ENCODE assay signal across 8 mouse cellular contexts in the genomic region with DNA sequence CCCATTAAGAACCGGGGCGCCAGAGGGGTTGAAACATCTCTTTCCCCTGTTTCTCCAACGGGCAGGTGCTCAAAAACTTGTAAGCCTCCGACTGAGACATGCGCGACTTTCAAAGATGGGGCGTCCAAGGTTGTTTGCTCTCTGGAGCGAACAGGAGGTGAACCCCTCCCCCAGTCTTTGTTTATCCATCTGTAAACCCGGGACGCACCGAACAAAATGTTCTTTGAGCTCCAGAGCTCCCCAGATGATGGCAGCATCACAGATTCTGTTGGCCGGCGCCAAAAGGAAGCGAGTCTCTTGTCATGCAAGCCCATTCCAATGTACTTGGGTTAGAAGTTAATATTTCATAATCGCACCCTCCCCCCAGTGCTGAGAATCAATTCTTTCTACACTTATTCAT. TPM values are rescaled to one million over a fixed set of nuclear protein-coding genes. Genes with fewer than 3 reads are reported as not detected.
DNase-seq lines count a peak whose midpoint lies in the region; ATAC-seq lines count a peak whose summit lies in the region.

No protein-coding gene starts in this region.

- no peak overlapping the region for H3K27ac ChIP-seq in heart, embryonic 10.5 days
- H3K27ac ChIP-seq in forebrain, embryonic 16.5 days (ENCODE audit: low read length): no peak overlapping the region
- no peak overlapping the region for H3K27ac ChIP-seq in kidney, embryonic 15.5 days

- no peak for ATAC-seq in forebrain, embryonic 16.5 days
- ATAC-seq in kidney, embryonic 15.5 days (replicated peaks; ENCODE audit: low FRiP score): no peak

- intact Hi-C loops in heart, postnatal 25 days (cut with DNase I): no loop called here

- peak overlapping the region; percentile 75; the same call in 1 of the 2 replicates for H3K9ac ChIP-seq in forebrain, embryonic 16.5 days (replicated peaks; ENCODE audit: low read depth, low read length)
- H3K9ac ChIP-seq in kidney, embryonic 15.5 days: no peak overlapping the region

- H3K4me1 ChIP-seq in heart, embryonic 10.5 days: peaks cover 20% of the 10 kb centered on the region
- H3K4me1 ChIP-seq in forebrain, embryonic 16.5 days (replicated peaks; ENCODE audit: control insufficient read depth, insufficient read depth, low read length): peaks cover 24% of the 10 kb centered on the region
- peaks cover 30% of the 10 kb centered on the region for H3K4me1 ChIP-seq in kidney, embryonic 15.5 days

- no peak for DNase-seq in heart, embryonic 10.5 days (ENCODE audit: low spot score)
- DNase-seq in heart, postnatal 25 days (ENCODE audit: low spot score): no peak
- peak; percentile 61 for DNase-seq in lung, postnatal 10 days
- no peak for DNase-seq in yolk sac, embryonic 10.5 days (ENCODE audit: low spot score)
- no peak for DNase-seq in embryo, embryonic 10.5 days (ENCODE audit: low spot score)
- no peak for DNase-seq in thymus, postnatal 14 days

- 12% methylated on average over 15 of the region's 15 CpGs for WGBS in heart, embryonic 10.5 days
- 12% methylated on average over 15 of the region's 15 CpGs for WGBS in forebrain, embryonic 16.5 days
- WGBS in kidney, embryonic 15.5 days: 13% methylated on average over 15 of the region's 15 CpGs

- no peaks in the 10 kb centered on the region for H3K36me3 ChIP-seq in heart, embryonic 10.5 days
- H3K36me3 ChIP-seq in forebrain, embryonic 16.5 days (ENCODE audit: control insufficient read depth, insufficient read depth): no peaks in the 10 kb centered on the region
- H3K36me3 ChIP-seq in kidney, embryonic 15.5 days: no peaks in the 10 kb centered on the region

- peak overlapping the region; percentile 68 for H3K4me3 ChIP-seq in heart, embryonic 10.5 days
- H3K4me3 ChIP-seq in forebrain, embryonic 16.5 days (replicated peaks; ENCODE audit: low read length): peak overlapping the region; percentile 58
- H3K4me3 ChIP-seq in kidney, embryonic 15.5 days (replicated peaks): peak overlapping the region; percentile 62

- H3K9me3 ChIP-seq in heart, embryonic 10.5 days: no peaks in the 10 kb centered on the region
- H3K9me3 ChIP-seq in forebrain, embryonic 16.5 days (ENCODE audit: control insufficient read depth, low read length): no peaks in the 10 kb centered on the region
- H3K9me3 ChIP-seq in kidney, embryonic 15.5 days (replicated peaks): no peaks in the 10 kb centered on the region

- H3K27me3 ChIP-seq in heart, embryonic 10.5 days (ENCODE audit: insufficient read depth, poor library complexity, severe bottlenecking): peaks cover 92% of the 10 kb centered on the region
- peaks cover 18% of the 10 kb centered on the region for H3K27me3 ChIP-seq in forebrain, embryonic 16.5 days (replicated peaks; ENCODE audit: control insufficient read depth, insufficient read depth, low read length)
- H3K27me3 ChIP-seq in kidney, embryonic 15.5 days: peaks cover 69% of the 10 kb centered on the region

- H3K4me2 ChIP-seq in forebrain, embryonic 16.5 days (ENCODE audit: low read length): peak overlapping the region; percentile 95
- H3K4me2 ChIP-seq in kidney, embryonic 15.5 days: peak overlapping the region; percentile 75

RNA-seq across cellular contexts. Expression of a gene that starts 6.6 kb away (rescaled TPM):
- polyA plus RNA-seq in heart, embryonic 10.5 days (2016; fragmentation: Nextera tagmentation; extraction: Ambion mirVana): 7.9 and 9.3 TPM in 2 replicates
- 1 to 10 TPM; 5.2 to 6.3 TPM for total RNA-seq in heart, postnatal 25 days (2021)
- 22.5 and 30.8 TPM in 2 replicates for polyA plus RNA-seq in forebrain, embryonic 16.5 days (2015; fragmentation: Nextera tagmentation; extraction: Ambion mirVana)
- 12.9 and 18.1 TPM in 2 replicates for polyA plus RNA-seq in kidney, embryonic 15.5 days (2015; fragmentation: Nextera tagmentation; extraction: Ambion mirVana)

RNA-seq across cellular contexts. Expression of a gene that starts 10.0 kb away (rescaled TPM):
- polyA plus RNA-seq in heart, embryonic 10.5 days (2016; fragmentation: Nextera tagmentation; extraction: Ambion mirVana): 0.12 TPM in 1 of 2 replicates, not detected in the other
- total RNA-seq in heart, postnatal 25 days (2021): not detected
- 0.08 and 0.09 TPM in 2 replicates for polyA plus RNA-seq in forebrain, embryonic 16.5 days (2015; fragmentation: Nextera tagmentation; extraction: Ambion mirVana)
- 0.09 and 0.12 TPM in 2 replicates for polyA plus RNA-seq in kidney, embryonic 15.5 days (2015; fragmentation: Nextera tagmentation; extraction: Ambion mirVana)

RNA-seq across cellular contexts. Expression of a gene that starts 21.8 kb away (rescaled TPM):
- polyA plus RNA-seq in heart, embryonic 10.5 days (2016; fragmentation: Nextera tagmentation; extraction: Ambion mirVana): 40.6 and 43.5 TPM in 2 replicates
- total RNA-seq in heart, postnatal 25 days (2021): 10 to 100 TPM; 21.8 to 25.5 TPM
- 145 and 149 TPM in 2 replicates for polyA plus RNA-seq in forebrain, embryonic 16.5 days (2015; fragmentation: Nextera tagmentation; extraction: Ambion mirVana)
- 58.0 and 66.9 TPM in 2 replicates for polyA plus RNA-seq in kidney, embryonic 15.5 days (2015; fragmentation: Nextera tagmentation; extraction: Ambion mirVana)

RNA-seq across cellular contexts. Expression of a gene that starts 37.5 kb away (rescaled TPM):
- 39.0 and 44.6 TPM in 2 replicates for polyA plus RNA-seq in heart, embryonic 10.5 days (2016; fragmentation: Nextera tagmentation; extraction: Ambion mirVana)
- 10 to 100 TPM; 26.7 to 28.0 TPM for total RNA-seq in heart, postnatal 25 days (2021)
- polyA plus RNA-seq in forebrain, embryonic 16.5 days (2015; fragmentation: Nextera tagmentation; extraction: Ambion mirVana): 49.3 and 49.8 TPM in 2 replicates
- 46.1 and 48.1 TPM in 2 replicates for polyA plus RNA-seq in kidney, embryonic 15.5 days (2015; fragmentation: Nextera tagmentation; extraction: Ambion mirVana)

RNA-seq across cellular contexts. Expression of a gene that starts 41.2 kb away (rescaled TPM):
- polyA plus RNA-seq in heart, embryonic 10.5 days (2016; fragmentation: Nextera tagmentation; extraction: Ambion mirVana): 3.7 and 3.8 TPM in 2 replicates
- total RNA-seq in heart, postnatal 25 days (2021): 10 to 100 TPM in 1 of 2 experiments, 1 to 10 TPM in 1; 9.2 to 10.2 TPM
- 7.4 and 8.3 TPM in 2 replicates for polyA plus RNA-seq in forebrain, embryonic 16.5 days (2015; fragmentation: Nextera tagmentation; extraction: Ambion mirVana)
- polyA plus RNA-seq in kidney, embryonic 15.5 days (2015; fragmentation: Nextera tagmentation; extraction: Ambion mirVana): 5.0 and 6.5 TPM in 2 replicates
